Mouse (Mus musculus): Measurements from ENCODE around the gene Cmtr1. TPM values are rescaled to one million over a fixed set of nuclear protein-coding genes. Genes with fewer than 3 reads are reported as not detected.

Gene Cmtr1
- 165 TPM for polyA plus RNA-seq (2017; shearing (Covaris generic))

DNA sequence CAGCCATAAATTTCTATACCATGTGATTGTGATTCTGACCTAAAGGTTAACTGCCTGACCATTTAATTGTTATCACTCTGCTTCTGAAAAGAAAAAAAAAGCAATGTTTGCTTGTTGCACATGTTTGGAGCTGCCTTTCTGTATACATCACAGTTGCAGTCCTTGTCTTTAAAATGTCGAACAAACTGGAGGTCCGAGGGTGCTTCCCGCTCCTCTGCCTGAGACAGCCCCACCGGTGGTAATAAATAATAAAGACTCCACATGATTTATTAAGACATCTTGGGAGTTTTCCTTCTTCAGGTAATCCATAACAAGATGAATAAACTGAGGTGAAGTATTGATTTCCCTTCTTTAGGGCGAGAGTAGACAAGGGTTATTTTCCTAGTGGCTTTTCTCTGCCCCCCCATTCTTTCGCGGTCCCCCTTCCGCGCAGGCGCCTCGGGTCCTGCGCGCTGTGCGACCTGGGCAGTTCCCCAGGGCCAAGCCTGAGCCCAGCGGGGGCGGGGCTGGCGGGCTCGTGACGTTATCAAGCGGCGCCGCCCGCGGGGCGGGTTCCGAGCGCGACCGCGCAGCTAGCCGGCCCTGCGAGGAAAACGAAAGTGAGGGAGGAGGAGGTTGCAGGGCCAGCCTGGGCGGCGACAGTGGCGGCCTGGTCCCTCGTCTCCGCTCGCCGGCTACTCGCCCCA lies at the start of gene Cmtr1:
Gene Cmtr1, plus strand, starts transcription at position 520 of the 686 bp plus-strand sequence.

DNA sequence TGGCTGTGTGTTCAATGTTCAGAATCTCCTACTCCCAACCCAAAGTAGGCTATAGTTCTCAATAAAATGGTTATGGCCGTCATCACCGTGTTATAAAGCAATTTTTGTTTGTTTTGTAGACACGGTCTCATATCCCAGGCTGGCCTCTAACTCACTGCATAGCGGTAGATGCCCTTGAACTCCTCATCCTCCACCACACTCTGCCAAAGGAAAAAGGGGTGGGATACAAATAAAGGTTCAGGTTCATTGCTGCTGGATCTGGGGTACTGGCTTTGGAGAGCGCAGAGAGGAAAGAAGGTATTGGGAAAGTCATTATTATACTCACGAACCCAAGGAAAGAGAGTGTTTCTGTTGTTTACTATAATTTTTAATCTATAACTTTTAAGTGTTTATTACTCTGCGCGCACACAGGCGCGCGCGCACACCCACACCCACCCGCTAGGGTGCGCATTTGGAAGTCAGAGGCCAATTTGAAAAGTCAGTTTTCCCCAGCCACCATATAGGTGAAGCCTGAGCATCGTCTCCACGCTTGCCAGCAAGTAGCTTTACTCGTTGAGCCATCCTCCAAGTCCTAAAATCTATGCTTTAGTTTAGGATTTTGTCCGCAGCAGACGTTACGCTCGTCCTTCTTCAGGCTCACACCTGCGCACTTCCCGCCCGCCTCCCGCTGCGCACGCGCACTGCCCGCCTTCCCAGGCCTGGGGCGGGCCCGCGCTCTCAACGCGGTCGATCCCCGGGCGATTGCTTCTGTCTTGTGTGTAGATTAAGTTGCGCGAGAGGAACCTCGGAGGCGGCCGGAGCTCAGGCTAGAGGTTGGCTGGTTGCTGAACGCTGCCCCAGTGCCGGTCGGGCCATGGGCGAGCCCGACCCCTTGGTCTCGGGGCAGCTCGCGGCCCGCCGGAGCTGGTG lies 46.0 kb upstream of the Cmtr1 start, which contains the start of the genes Rnf8 and Gm28043:
Gene Rnf8, plus strand, starts transcription at position 676 of the 909 bp plus-strand sequence.
Gene Gm28043, plus strand, starts transcription at position 762 of the 909 bp plus-strand sequence.

DNA sequence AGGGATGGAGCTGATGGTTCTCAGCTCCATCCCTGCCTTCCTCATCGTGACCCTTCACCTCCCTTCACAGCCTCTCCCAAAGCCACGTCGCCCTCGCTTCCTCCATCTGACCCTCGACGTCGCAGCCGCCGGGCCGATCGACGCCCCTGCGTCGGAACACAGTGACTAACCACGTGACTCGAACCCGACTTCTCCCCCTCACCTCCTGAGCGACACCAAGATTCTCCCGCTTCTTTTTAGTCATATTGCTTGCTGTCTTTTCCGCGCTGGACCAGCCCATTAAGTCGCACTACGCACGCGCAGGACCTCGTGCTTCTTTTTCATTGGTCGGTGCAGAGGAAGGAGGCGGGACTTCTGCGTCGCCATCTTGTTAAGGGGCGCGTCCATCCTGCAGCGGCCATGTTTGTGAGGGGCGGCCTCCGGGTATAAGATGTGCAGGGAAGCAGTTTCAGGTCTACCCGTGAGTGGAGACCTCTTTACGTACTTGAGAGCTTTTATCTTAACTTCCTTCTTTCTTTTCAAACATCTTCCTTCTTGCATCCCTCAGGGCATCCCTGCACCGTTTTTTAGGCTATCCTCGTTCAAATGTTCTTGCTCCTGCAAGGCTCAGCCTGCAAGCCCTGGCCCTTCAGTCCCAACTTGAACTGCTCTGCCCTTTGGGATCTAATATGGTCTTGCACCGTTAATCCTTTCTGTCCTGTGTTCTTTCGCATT lies 56.5 kb downstream of the Cmtr1 start, which contains the start of gene Ccdc167:
Gene Ccdc167, minus strand, starts transcription at position 313 of the 714 bp plus-strand sequence.

Other genes with a start within 250 kb of the Cmtr1 start
- 257 TPM for gene Pim1, start 169.8 kb upstream of the Cmtr1 start, polyA plus RNA-seq (2017; shearing (Covaris generic))
- gene Gm17657, start 111.0 kb upstream of the Cmtr1 start, polyA plus RNA-seq (2017; shearing (Covaris generic)): 0.32 TPM
- 36.5 TPM for gene Tbc1d22b, start 110.8 kb upstream of the Cmtr1 start, polyA plus RNA-seq (2017; shearing (Covaris generic))
- 5.3 TPM for gene Tmem217, start 108.2 kb upstream of the Cmtr1 start, polyA plus RNA-seq (2017; shearing (Covaris generic))
- 55.8 TPM for gene Rnf8, start 45.8 kb upstream of the Cmtr1 start, polyA plus RNA-seq (2017; shearing (Covaris generic))
- gene Gm28043, start 45.7 kb upstream of the Cmtr1 start, polyA plus RNA-seq (2017; shearing (Covaris generic)): 5.9 TPM
- gene Ccdc167, start 56.4 kb downstream of the Cmtr1 start, polyA plus RNA-seq (2017; shearing (Covaris generic)): 6.5 TPM

All from effector memory CD4-positive, alpha-beta T cell, adult 5 months (primary cell).